Mouse (Mus musculus) ovary, postnatal 36 days (tissue): ENCODE results near the gene Msi2.

Experiments used
- DNase-seq: peaks from one replicate; pipeline ENCODE4 v3.0.0; 2022; ENCODE audit warnings: low spot score, mixed read lengths

The Msi2 gene

DNA sequence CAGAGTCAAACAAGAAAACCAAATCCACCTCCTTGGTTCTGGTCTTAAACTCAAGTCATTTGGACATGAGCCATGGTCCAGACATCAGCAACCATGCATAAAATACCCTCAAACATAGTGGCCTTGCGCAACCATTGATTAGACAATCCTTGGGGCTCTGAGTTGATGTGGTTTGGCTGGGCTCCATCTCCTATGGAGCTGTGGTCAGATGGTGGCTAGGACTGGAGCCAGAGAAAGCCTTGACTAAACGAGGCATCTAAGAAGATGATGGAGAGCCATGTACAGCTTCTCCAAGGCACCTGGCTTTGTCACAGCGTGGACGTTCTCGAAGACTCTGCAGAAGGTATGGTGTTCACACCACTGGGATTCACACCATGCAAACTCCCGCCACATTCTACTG lies 318.1 kb downstream of the Msi2 start:
- DNase-seq: peak; percentile 30

DNA sequence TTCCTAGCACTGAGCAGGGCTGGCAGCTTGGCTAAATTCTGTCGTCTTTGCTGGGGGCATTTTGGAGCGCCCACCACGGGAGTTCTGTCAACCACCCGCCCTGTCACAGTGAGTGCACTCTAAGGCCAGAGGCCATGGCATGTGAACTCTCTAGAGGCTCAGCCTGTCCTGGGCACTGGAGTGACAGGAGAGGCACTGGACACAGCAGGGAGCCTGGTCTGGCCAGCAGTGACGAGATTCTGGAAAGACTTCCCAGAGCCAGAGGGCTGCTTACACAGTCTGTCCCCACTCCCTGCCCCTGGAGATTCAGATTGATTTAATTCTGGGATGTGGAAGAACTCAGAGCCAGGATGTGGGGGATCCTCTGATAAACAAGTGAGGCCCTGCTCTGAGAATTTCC lies 318.9 kb downstream of the Msi2 start:
- DNase-seq: no peak

DNA sequence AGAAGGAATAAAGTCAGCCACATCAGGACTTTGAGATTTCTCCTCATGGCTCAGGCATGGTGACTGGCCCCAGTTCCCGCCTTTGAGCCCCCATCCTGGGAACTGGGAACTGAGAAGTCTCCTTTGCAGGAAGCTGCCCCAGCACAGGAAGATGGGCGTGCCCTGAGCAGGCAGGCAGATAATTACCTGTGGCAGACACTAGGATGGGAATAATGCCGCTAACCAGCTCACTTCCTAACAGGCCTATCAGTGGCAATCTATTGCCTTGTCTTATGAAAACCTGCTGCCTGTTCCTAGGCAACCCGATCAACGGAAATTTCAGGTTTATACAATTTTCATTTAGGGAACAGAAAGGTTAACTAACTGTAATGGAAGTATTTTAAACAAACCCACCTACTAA lies 319.3 kb downstream of the Msi2 start:
- DNase-seq: no peak

DNA sequence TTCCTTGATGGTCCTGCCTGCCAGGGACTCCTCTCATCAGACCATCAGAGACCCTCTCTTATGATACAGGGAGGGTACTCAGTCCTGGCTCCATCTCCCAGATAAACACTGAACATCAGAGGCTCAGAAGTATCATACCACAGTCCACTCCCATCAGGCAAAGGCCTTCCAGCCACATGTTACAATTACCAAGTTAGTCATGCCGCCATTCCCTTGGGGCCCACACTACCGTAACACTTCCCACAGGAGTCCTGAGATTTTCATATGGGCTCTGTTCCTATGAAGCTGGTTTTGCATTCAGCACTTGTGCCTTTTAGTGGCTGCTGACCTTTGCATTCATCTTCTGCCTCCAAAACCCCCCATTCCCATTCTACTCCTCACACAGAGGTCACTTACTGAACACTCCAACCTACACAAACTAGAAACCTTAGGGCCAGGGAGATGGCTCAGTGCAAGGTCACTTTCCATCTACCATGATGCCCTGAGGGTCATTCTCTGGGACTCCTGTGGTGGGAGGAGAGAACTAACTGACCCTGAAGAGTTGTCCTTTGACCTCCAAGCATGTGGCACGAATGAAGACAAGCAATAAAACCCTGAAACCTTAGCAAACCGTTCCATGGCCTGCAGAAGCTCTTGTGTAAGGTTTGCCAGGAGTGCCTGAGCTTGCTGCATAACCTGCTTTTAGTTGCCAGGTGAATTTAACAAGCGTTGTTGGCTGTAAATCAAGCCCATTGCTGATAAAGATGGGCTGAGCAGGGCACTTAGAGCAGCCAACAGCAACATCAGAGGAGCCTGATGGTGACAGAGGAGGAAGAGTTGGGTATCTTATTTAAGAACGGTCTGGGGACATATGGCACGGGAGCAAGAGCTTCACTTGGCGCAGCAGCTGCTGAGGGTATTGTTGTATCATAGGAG lies 323.0 kb downstream of the Msi2 start:
- no peak for DNase-seq

DNA sequence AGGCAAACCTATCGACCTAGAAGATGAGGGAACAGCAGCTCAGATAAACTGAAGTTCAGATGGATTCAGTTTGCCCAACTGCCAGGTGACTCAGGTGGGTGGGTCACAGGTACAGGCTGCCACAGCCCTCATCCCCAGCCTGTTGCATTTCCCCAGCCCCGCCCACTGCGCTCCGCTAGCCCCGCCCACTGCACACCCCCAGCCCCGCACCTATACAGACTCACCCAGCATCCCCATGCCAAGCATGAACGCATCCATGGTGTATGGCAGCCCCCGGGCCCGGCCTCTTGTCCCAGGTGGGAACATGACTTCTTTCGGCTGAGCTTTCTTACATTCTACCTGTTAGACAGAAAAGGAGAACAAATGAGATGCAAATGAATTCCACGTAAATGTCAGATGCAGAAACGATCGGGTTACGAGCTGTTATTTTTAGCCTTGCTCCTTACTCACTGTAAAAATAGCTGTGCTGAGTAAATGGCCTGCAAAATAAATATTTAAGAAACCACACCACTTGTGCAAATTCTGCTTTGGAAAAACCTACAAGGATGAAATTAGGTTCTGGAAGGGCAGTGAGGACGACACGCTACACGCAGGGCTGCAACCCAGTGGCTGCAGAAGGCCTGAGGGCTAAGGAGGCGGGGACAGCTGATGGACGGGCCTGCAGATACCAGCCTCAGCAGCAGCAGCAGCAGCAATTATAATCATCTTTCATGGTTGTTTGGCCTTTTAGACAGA lies 323.8 kb downstream of the Msi2 start:
- no peak for DNase-seq

DNA sequence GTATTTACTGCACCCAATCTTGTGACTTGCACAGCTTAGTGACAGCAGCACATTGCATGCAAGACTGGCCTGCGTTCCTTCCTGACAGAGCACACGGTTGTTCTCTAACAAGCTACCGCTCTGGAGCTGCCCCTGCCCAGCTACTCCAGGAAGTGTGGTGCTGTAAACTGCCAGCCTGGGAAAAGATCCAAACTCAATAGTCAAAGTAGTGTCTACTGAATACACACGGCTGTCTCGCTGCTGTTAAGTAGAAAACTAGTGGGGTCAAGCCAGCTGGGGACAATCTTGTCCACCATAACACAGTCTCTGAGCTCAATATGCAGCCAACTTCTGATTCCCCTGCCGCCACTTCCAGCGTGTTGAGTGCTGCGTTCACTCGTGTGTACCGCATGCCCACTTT lies 325.6 kb downstream of the Msi2 start:
- DNase-seq: no peak

DNA sequence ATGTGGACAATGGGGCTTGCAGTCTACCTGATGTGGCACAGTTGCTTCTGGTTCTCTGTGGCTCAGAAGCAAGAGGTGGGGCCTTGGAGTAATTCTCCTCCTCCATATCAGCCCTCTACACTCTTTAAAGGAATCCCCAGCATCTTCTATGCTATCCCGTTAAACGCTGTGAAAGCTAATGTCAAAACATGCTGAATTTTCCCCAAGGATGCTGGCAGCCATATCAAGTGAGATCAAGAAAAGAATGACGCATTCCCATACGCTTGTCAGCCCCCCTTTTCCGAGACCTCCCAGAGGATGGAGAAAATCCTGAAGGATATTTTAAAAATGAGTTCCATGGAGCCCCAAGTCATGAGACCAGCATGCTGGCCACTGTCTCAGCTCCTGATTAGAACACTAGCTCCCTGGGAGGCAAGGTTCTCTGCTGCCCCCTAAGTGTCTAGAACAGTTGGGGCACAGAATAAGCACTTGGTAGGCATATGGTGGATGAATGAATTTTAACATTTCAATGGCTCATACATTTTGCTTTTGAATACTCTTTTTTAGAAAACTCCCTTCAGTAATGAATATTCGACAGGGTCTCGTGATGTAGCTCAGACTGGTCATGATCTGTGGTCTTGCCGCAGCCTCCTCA lies 327.0 kb downstream of the Msi2 start:
- DNase-seq: no peak

DNA sequence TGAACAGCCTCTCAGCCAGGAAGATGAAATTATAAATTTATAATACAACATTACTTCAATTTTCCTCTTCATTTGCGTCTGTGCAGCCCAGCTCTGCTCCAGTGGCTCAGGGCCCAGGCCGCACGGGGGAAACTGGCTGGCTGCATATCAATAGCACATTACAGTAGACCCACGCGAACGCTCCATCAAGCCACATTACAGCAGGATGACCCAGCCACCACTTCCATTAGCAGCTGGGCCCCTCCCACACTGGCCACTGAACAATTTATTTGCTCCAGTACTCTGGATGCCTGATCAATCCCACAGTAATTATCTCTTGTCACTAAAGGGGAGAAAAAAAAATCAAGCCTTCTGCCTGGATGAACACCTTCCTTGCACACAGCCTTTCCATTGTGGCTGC lies 328.8 kb downstream of the Msi2 start:
- no peak for DNase-seq

DNA sequence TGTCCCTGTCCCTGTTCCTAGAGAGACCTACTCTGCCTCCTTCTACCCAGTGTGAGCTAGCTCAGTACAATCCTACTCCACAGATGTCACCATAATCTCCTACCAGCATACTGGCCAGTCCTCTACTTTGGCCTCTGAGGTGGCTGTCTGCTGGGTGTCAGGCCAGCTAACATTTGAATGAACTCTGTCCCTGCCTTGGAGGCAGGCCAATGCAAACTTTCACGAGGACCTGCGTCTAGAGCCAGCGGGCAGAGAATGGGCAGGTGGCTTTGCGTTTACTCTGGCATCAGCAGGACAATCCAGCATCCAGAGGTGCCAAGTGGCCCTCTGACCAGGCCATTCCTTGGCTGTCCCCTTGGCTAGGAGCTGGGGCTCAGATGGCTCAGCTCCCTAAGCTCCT lies 331.4 kb downstream of the Msi2 start:
- DNase-seq: no peak

DNA sequence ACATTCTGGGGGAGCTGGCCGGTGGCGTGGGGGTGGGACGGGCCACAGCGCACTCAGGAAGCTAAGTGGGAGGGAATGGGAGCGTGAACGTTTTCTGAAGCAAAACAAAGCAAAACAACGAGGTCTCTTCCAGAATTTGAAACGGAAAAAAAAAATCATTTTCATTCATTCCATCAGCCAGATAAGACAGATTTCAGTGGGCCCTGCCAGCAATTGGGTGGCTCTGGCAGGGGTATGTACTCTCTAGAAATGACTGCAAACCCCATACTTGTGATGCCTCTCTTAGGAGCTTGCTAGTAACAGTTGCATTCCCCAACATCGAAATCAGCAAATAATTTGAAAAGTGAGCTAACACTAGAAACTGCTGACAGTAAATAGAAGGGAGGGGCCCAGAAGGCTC lies 335.9 kb downstream of the Msi2 start:
- no peak for DNase-seq

DNA sequence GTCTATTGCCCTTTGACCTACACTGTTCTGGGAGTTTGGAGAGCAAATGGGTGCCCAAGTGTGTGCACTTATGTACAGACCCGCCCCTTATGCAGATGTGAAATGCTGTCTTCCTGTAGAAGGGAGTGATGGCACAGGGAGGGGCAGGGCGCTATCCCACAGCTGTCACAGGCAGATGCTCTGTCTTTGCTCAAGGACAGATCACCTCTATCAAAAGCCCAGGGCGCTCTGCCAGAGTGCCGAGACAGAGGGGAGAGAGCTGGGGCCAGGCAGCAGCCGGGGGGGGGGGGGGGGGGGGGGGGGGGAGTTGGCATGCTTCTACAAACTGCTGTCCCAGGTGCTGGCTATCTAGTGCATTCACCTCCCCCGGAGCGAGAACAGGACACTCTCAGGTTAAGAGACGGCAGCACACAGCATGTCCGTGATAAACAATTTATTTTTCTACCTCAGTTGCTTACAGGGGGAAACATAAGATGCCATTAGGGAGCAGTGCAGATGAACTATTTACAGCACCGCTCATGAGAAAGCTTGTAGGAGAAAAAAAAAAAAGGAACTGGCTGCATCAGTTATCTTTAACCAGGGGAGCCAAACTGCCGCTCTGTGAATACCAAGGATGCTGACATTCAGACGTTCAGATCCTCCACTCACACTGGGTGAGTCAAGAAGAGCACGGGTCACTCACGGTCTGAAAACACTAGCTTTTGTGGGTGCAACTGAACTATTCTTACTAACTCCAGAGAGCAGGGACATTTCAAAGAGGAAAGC lies 337.0 kb downstream of the Msi2 start:
- peak; percentile 45 for DNase-seq

DNA sequence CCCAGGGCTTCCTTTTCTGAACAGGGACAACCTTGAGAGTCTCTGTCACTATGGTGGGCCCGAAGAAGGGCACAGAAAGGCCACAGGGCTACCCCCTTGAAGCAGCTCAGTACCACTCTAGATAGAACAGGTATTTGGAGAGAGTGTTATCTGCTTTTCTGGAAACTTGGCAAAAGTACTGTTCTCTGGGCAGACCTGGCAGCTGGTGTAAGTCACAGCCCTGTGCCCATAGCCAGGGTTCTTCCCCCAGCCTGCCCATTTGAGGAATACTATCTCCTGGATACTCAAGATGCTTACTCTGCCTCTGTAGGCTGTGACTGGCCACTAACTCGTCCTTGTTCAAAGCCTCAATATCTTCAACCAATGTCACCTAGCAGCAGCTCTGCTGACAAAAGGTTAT lies 338.7 kb downstream of the Msi2 start:
- DNase-seq: no peak

DNA sequence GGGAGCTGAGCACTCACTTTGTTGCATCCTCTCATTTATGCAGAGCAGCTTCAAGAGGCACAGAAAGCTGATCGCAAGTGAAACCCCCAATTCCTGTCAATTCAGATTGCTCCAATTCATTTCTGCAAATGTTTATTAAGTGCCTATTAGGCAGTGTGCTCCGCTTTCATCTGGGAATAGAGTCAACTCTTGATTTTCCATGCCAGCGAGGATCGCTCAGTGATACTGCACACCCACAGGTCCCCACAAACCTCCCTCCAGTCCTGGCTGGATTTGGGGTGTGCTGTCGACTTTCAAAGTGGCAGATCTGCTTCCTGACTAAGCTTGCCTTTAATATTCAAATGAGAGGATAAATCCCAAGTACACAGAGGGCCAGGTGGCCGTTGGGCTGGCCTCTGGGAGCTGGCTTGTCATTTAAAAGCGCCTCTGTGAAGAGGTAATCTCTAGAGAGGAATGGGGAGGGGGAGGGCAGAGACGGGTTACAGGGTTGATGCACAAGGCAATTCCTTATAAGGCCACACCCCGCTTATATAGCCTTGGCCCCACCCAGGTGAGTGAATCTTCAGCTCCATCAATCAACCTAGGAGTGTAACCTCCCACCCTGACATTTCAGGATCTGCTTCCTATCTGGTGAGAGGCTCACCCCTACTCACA lies 339.5 kb downstream of the Msi2 start:
- DNase-seq: no peak

DNA sequence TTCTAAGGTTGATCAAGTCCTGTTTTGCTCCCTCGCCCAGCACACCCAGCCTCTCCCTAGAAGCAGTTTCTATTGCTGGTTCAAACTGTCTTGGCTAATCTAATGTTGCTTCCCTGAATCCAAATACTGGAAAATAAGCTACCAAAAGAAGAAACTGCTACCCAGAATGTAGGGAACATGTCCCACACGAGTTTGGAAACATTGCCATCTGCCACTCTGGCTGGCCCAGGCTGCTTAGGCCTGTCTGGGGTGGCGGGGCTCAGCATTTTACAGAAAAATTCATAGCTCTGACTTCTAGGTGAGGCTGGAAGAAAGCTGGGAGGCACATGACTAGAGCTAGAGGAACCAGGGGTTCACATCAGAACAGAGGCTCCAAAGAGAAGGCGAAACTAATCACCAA lies 345.7 kb downstream of the Msi2 start:
- DNase-seq: no peak

DNA sequence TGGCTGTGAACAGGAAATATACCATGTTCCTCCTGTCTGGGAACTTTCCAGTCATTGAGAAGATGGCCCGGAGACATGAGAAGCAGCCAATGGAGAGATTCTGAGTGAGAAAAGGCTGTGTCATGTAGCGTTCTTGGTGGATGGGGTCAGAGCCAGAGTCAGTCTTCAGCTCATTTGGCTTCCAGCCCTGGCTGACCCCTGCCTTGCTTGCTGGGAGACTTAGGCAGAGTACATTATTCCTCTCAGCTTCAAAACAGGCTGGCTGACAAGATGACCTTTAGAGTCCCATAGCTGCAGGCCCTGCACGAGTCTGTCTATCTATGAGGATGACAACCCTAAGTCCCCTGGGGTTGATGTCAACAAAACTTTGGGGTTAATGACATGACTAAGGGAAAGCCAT lies 348.4 kb downstream of the Msi2 start:
- DNase-seq: no peak

DNA sequence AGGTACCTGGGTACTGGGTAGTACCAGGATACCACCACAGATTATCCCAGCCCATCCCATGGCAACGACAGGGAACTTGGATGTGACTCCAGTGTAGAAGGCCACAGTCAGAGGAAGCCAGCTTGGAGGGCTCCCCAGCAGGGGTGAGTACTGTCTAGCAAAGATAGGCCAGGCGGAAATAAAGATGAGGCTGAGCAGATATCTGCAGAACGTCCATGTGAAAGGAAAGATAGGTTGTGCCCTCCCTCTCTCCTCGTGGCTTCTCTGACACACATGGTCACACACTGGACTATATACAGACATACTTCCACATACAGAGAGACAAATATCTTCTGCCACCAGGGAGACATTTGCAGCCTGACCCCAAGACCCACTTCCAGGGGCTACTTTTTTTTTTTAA lies 350.8 kb downstream of the Msi2 start:
- no peak for DNase-seq

DNA sequence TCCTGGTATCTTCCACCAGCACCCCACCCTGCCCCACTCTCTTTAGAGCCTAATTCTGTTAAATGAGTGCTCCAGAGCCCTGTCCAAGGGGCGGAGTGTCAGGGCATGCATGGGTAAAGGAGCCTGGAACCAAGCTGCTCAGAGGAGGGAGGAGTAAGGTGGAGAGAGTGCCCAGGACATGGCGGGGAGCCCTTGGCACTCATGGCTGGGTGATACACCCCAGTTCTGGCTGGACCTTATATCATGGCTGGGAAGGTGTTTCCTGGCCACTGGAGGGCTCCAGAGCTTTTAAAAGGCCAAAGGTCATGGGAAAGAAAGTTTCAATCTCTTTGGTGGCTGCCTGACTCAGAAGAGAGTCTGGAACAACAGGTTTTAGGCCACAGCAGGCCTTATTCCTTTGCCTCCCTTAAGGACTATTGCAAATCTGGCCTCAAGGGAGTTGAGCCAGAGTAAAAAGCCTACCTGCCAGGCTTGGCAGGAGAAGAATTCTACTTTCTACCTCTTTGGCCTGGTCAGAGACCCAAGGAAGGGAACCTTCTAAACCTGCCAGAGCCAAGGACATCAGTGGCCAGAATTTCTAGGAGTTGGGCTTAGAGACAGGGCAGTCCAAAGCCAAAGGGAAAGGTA lies 352.3 kb downstream of the Msi2 start:
- no peak for DNase-seq

DNA sequence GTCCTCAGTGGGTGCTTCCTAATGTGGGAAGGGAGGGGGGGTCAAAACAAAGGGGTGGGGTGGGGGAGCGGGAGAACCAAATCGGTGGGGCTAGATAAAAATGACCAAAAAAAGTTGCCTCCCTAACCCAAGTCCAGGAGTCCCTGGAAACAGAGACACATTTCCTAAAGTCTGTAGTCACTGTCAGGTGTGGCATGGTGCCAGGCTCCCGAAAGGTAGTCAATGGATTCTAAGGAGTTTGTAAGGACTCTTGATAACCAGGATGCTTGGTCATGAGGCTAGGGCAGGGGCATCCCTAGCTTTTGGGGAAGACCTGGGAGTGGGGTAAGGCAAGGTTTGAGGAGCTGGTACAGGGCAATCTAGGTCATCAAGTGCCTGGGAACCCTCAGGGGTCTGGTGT lies 354.1 kb downstream of the Msi2 start:
- no peak for DNase-seq

DNA sequence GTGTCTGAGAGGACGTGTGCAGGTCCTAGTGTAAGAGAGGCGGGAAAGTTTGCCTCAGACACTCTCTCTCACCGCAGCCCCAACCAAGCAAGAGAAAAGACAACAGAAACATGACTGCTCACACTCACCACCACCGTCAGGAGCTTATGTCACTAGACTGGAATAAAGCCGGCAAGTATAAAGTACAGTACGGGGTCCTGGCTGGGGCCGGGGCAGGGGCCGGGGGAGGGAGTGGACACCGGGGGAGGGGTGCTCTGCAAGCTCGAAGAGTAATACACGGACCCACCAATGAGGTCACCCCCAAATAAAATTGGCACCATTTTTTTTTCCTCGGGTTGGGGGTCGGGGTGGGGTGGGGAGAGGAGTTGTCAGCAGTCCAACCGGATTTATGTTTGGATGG lies 354.8 kb downstream of the Msi2 start:
- no peak for DNase-seq

DNA sequence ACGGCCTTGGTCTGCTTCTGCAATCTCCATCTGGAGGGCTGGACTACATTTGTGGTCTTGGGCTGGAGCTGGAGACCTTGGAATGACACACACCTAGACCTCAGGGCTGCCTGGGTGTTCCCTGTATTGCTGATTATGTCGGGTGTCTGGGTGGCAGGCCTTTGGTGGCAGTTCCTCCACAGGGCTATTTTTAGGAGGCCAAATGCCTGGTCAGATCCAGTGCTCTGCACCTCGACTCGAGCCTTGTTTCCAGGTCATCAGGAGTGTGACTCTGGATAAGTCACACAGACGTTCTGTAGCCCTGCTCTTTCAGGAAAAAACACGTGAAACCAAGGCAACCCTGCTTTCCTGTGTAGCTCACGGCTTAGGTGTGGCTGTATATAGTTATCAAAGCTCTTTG lies 358.6 kb downstream of the Msi2 start:
- no peak for DNase-seq

DNA sequence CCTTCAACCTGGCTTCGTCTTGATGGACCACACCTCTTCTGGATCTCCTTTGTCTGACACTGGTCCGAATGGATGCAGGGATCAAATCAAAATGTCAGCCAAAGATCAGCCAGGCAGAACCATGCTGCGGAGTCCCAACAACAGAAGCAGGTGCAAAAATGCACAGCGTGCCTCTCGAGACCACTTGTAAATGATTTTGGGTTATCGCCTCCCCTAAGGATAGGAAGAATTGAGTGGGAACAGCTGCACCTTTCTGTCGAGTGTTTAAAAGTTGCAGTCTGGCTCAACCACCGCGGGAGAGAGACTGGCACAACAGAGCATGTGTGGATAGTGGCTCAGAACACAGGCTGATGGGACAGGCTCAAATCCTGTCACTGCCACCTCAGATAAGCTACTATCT lies 361.0 kb downstream of the Msi2 start:
- DNase-seq: no peak
